Mouse (Mus musculus) bone marrow, adult 2 months (tissue): ENCODE results near the gene Gzma.

ENCODE experiments used
- CTCF ChIP-seq: fragments of 200-500 bp; IDR thresholded peaks from 2 replicates; pipeline ENCODE4 v1.5.1; 2011; ENCODE audit warnings: low read length, control low read depth; ENCODE audit not compliant: control insufficient read depth, insufficient read depth
- POLR2A ChIP-seq: fragments of 200-500 bp; IDR thresholded peaks from 2 replicates; pipeline ENCODE4 v1.6.1; 2011; ENCODE audit warnings: low read depth, mild to moderate bottlenecking, control low read depth, low read length, borderline replicate concordance; ENCODE audit not compliant: control insufficient read depth

DNA sequence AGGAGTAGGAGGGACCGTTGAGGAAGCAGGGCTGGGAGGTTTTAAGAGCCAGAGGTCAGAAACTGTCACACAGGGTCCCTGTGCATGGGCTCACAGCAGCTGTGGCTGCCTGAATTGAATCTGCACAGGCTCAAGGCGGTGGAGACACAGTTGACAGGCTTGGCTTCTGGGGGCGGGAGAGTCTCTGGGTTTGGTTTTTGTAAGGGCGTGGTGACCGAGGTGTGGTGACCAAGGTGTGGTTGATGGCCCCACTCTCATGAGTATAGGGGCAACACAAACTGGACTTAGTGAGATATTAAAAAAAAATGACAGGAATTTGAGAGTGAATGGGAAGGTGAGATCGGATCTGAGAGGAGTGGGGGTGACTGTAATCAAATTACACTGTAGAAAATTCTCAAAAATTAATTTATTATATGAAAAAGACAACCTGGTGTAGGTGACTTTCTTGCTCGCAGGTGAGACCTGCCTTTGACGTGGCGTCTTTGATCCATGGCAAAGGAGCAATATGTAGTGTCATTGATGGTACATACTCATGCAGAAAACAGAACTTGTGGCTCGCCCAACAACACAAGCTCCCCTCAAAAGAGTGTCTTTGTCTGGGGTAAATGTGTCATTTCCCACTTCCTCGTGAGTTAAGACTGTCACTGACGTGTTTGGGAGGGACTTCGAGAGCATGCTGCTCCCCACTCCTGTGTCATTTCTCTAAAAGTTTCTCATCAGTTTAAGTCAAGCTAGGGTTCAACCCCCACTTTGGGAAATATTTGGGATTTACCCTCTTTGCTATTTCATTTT lies 13.4 kb downstream of the Gzma start:
- TF ChIP-seq CTCF (no peak), POLR2A (no peak)
